ENCODE assay signal across 8 mouse cellular contexts in genomic region chr8:123858941-123859647, GRCm38 (mm10). TPM values are rescaled to one million over a fixed set of nuclear protein-coding genes. Genes with fewer than 3 reads are reported as not detected.
DNase-seq lines count a peak whose midpoint lies in the region; ATAC-seq lines count a peak whose summit lies in the region.

No protein-coding gene starts in this region.

- H3K9ac ChIP-seq in heart, embryonic 14.5 days (ENCODE audit: low read length), result peak overlapping the region; percentile 75
- H3K9ac ChIP-seq in liver, embryonic 13.5 days, result peak overlapping the region; percentile 97
- H3K9ac ChIP-seq in stomach, embryonic 16.5 days (ENCODE audit: low read length), result peak overlapping the region; percentile 81

- H3K27ac ChIP-seq in heart, embryonic 14.5 days (replicated peaks in 1 of 2; ENCODE audit: control insufficient read depth in 1 of 2, insufficient read depth in 1 of 2, low read depth in 2 of 2, low read length in 2 of 2), result peak overlapping the region; percentile 18 to 35; a peak in 2 of 4 replicates
- H3K27ac ChIP-seq in liver, embryonic 13.5 days, result peak overlapping the region; percentile 92
- peak overlapping the region; percentile 24; the same call in 1 of the 2 replicates for H3K27ac ChIP-seq in stomach, embryonic 16.5 days (ENCODE audit: low read length)

- ATAC-seq in CD4-positive, CD25-positive, alpha-beta regulatory T cell, adult 4 months, result peak; percentile 92
- ATAC-seq in heart, embryonic 14.5 days (ENCODE audit: insufficient number of reproducible peaks, insufficient read depth, low FRiP score, low read depth), result peak; percentile 95
- ATAC-seq in liver, embryonic 13.5 days (ENCODE audit: low read depth), result peak; percentile 98
- ATAC-seq in stomach, embryonic 16.5 days (ENCODE audit: insufficient read depth, low FRiP score), result peak; percentile 98

- DNase-seq in c-Kit-negative CD71-positive TER-119-positive erythroid progenitor cells, embryonic 14.5 days (ENCODE audit: low read depth, low spot score), result peak; percentile 91
- DNase-seq in fibroblast of lung, adult 2 months (ENCODE audit: low read depth), result peak; percentile 66
- DNase-seq in kidney, postnatal 14 days, result peak; percentile 94
- DNase-seq in liver, embryonic 13.5 days, result peak; percentile 94
- DNase-seq in neural tube, embryonic 10.5 days (ENCODE audit: extremely low spot score, low spot score), result peak; percentile 91

- H3K4me1 ChIP-seq in heart, embryonic 14.5 days (ENCODE audit: control insufficient read depth in 2 of 2, insufficient read depth in 2 of 2, low read length in 2 of 2), result peaks cover 0 to 6% of the 10 kb centered on the region in 2 experiments; a peak in 3 of 4 replicates
- peaks cover 37% of the 10 kb centered on the region for H3K4me1 ChIP-seq in liver, embryonic 13.5 days (replicated peaks)
- peaks cover 6% of the 10 kb centered on the region; the same call in 1 of the 2 replicates for H3K4me1 ChIP-seq in stomach, embryonic 16.5 days (ENCODE audit: control insufficient read depth, insufficient read depth, low read length)

- under 1% methylated on average over 70 of the region's 79 CpGs for WGBS in heart, embryonic 14.5 days
- under 1% methylated on average over 79 of the region's 79 CpGs for WGBS in liver, embryonic 13.5 days (ENCODE audit: insufficient replicate concordance)
- under 1% methylated on average over 79 of the region's 79 CpGs for WGBS in stomach, embryonic 16.5 days

- H3K9me3 ChIP-seq in heart, embryonic 14.5 days (ENCODE audit: control insufficient read depth, low read length), result 0 out of 2 replicates have a peak, but pooled peaks cover 4% of the 10 kb centered on the region
- no peaks in the 10 kb centered on the region for H3K9me3 ChIP-seq in liver, embryonic 13.5 days (replicated peaks)
- no peaks in the 10 kb centered on the region for H3K9me3 ChIP-seq in stomach, embryonic 16.5 days (replicated peaks; ENCODE audit: control insufficient read depth, low read length)

- H3K4me2 ChIP-seq in heart, embryonic 14.5 days (ENCODE audit: low read length), result peak overlapping the region; percentile 97
- peak overlapping the region; percentile 96 for H3K4me2 ChIP-seq in liver, embryonic 13.5 days
- peak overlapping the region; percentile 96 for H3K4me2 ChIP-seq in stomach, embryonic 16.5 days (ENCODE audit: low read depth, low read length)

- H3K36me3 ChIP-seq in heart, embryonic 14.5 days (ENCODE audit: control insufficient read depth, insufficient read depth, low read length), result no peaks in the 10 kb centered on the region
- H3K36me3 ChIP-seq in liver, embryonic 13.5 days, result no peaks in the 10 kb centered on the region
- H3K36me3 ChIP-seq in stomach, embryonic 16.5 days (ENCODE audit: control insufficient read depth, insufficient read depth, low read length), result no peaks in the 10 kb centered on the region

- H3K27me3 ChIP-seq in heart, embryonic 14.5 days (ENCODE audit: control insufficient read depth, insufficient read depth, low read length), result peaks cover 8% of the 10 kb centered on the region
- peaks cover 42% of the 10 kb centered on the region for H3K27me3 ChIP-seq in liver, embryonic 13.5 days
- H3K27me3 ChIP-seq in stomach, embryonic 16.5 days (ENCODE audit: control insufficient read depth, insufficient read depth, low read length), result no peaks in the 10 kb centered on the region

- H3K4me3 ChIP-seq in heart, embryonic 14.5 days (ENCODE audit: control insufficient read depth in 1 of 2, insufficient read depth in 1 of 2, low read depth in 1 of 2, low read length in 2 of 2), result peak overlapping the region; percentile 63 to 95
- peak overlapping the region; percentile 98 for H3K4me3 ChIP-seq in liver, embryonic 13.5 days (replicated peaks)
- H3K4me3 ChIP-seq in stomach, embryonic 16.5 days (replicated peaks; ENCODE audit: low read length), result peak overlapping the region; percentile 90

RNA-seq across cellular contexts. Expression of gene Ccsap, which starts 0.9 kb away (rescaled TPM):
- polyA plus RNA-seq in CD4-positive, CD25-positive, alpha-beta regulatory T cell, adult 4 months (2017; shearing (Covaris generic)), result 1 to 10 TPM; 3.2 to 4.4 TPM
- polyA plus RNA-seq in heart, embryonic 14.5 days (2014; fragmentation: Nextera tagmentation; extraction: Ambion mirVana), result 2.9 and 3.7 TPM in 2 replicates
- polyA plus RNA-seq in liver, embryonic 13.5 days (2015; fragmentation: Nextera tagmentation; extraction: Ambion mirVana), result 2.3 and 2.7 TPM in 2 replicates
- 1.5 and 2.1 TPM in 2 replicates for polyA plus RNA-seq in stomach, embryonic 16.5 days (2015; fragmentation: Nextera tagmentation; extraction: Ambion mirVana)

RNA-seq across cellular contexts. Expression of gene Acta1, which starts 35.5 kb away (rescaled TPM):
- polyA plus RNA-seq in CD4-positive, CD25-positive, alpha-beta regulatory T cell, adult 4 months (2017; shearing (Covaris generic)), result under 1 TPM in 1 of 2 experiments, not detected in 1; 0.30 TPM
- polyA plus RNA-seq in heart, embryonic 14.5 days (2014; fragmentation: Nextera tagmentation; extraction: Ambion mirVana), result 236 and 241 TPM in 2 replicates
- 10.3 and 17.3 TPM in 2 replicates for polyA plus RNA-seq in liver, embryonic 13.5 days (2015; fragmentation: Nextera tagmentation; extraction: Ambion mirVana)
- 120 and 1,117 TPM in 2 replicates for polyA plus RNA-seq in stomach, embryonic 16.5 days (2015; fragmentation: Nextera tagmentation; extraction: Ambion mirVana)

RNA-seq across cellular contexts. Expression of gene Rab4a, which starts 53.3 kb away (rescaled TPM):
- polyA plus RNA-seq in CD4-positive, CD25-positive, alpha-beta regulatory T cell, adult 4 months (2017; shearing (Covaris generic)), result 1 to 10 TPM; 2.7 to 9.6 TPM
- polyA plus RNA-seq in heart, embryonic 14.5 days (2014; fragmentation: Nextera tagmentation; extraction: Ambion mirVana), result 31.7 and 34.7 TPM in 2 replicates
- polyA plus RNA-seq in liver, embryonic 13.5 days (2015; fragmentation: Nextera tagmentation; extraction: Ambion mirVana), result 30.8 and 31.7 TPM in 2 replicates
- polyA plus RNA-seq in stomach, embryonic 16.5 days (2015; fragmentation: Nextera tagmentation; extraction: Ambion mirVana), result 42.2 and 44.4 TPM in 2 replicates

Comparison
In these comparisons a context has a peak if more than half of its experiments do, and no peak if none do; other contexts are left out.
1. Peak in every context shown above with its lines: DNase-seq, ATAC-seq, H3K4me3 ChIP-seq and H3K27ac ChIP-seq.
2. H3K27ac ChIP-seq: peak in every context shown above with its lines; median percentile 92 in liver, embryonic 13.5 days; 26 in heart, embryonic 14.5 days; 24 in stomach, embryonic 16.5 days.